Mouse (Mus musculus) right cerebral cortex, adult 2 months (tissue): ENCODE data around the gene Ankrd44.

Source experiments
- DNase-seq, 2 experiments: peaks; one replicate each; pipeline ENCODE4 v3.0.0; 2021 to 2022; ENCODE audit warnings: low spot score in 2 of 2

Gene Ankrd44

DNA sequence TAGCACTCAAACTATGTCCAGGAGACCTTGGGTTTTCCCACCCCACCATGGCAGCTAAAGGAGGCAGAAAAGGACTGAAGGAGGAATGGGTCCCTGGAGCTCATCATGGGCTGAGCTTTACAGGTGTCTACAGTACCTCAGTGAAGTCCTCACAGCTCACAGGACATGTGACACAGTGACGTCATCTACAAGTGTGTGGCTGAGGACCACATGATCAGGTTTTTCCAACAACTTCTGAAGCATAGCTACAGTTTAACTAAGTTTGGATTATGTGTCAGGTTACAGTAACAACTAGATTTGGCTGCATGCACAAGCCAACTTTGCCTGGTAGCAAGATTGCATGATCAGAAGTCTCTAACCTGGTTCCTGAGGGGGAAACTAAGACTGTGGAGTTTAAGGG is 78.9 kb downstream of the Ankrd44 start:
- no peak for DNase-seq

DNA sequence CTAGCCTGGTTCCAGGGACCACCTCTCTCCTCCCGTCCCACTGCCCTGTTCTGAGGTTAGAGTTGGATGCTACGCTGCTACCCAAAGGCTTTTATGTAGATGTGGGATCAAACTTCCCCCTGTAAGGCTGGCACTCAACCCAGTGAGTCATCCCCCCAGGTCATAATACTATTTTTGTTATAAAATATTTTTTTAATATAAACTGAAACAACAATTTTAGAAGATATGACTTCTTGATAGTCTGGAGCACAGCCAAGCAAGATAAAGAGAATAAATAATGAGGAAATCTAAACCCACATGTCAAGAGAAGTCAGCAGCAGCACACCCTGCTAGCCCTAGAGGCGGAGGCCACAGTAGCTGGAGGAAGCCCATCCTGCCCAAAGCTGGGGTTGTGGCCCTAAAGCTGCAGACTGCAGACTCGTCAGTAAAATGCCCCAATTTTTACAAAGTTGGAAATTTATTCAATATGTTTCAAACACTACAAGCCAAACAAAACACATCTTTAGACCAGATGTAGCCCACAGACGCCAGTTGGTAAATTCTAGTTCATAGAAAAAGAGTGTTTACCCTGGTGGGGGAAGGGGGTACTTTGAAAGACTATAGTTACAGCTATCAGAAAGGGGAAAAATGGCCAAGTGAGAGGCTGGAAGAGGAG is 79.7 kb downstream of the Ankrd44 start:
- no peak for DNase-seq

DNA sequence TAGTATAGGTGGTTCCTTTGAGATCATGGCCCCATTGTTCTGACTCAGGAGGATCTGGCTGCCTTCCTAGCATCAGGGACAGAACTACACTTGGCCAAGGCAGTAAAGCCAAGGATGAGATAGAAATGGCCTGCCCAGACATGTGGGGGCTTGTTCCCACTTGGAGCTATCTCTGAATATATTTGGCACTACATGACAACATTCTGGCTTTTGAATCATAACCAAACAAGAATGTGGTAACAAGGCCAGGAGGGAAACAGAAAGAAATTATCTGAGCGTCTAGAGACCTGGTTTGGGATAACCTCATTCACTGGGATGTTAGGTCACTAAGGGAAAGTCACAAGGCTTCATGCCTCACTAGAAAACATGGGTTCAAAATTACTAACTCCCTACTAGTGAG is 81.8 kb downstream of the Ankrd44 start:
- no peak for DNase-seq

DNA sequence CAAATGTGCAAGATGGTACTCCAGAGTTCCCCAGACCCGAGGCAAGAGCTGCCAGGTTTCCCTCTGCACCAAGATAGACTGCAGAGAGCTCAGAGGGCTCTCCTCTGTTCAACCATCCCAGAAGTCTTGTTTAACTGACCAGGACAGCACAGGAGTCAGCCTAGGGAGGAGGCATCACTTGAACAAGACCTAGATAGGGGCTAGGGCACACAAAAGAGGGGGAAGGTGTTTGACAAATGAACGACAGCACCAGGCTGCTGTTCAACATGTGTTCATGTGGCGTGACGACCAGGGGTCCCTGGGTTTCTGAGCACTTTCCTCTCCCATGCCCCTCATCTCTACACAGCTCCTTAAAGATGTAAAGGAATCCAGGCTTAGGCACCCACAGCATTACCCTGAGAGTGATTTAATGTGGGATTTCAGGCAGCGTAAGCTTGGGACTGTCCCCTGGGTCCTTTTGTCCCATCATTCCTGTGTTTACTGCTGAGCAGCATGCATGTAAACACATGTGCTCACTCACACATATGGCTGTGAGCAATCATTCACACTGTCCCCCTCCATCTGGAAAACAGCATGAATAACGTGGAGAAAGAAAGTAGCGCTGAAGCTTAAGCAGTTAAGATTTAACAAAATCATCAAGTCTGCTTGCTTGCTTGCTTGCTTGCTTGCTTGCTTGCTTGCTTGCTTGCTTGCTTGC is 83.3 kb downstream of the Ankrd44 start:
- DNase-seq: no peak

DNA sequence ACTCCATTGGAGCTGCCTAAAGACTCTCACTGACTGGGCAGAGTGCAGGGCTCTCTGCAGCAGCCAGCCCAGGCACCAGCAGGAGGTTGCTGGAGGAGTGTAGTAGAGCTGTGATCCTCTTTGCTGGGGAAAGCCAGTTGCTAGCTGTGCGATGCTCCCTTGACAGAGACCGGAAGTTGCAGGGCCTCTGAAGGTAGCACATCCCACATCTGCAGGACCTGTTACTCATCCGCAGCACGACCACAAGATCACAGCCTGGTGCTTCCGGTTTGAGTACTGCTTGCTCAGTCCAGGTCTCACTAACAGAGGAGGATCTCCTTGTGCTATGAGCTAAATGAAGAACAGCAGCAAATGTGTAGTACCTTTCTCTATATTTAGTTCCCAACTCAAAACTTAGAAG is 84.4 kb downstream of the Ankrd44 start:
- no peak for DNase-seq

DNA sequence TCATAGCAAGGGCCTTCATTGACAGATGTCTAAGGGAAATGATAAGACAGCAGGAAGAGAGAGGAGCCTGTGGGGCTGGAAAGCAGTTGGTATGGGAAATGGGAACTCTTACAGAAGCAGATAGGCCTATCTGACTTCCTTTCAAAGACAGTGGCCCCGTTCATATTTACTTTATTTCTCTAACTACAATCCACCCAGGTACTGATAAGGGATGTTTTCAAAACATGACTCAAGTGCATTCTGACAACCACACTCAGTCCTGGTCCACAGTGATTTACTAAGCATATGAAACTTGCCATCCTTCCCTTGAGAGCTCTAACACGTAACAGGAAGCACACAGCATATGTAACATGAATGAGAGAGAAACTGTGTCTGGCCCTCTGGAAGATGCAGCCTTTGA is 86.1 kb downstream of the Ankrd44 start:
- no peak for DNase-seq

DNA sequence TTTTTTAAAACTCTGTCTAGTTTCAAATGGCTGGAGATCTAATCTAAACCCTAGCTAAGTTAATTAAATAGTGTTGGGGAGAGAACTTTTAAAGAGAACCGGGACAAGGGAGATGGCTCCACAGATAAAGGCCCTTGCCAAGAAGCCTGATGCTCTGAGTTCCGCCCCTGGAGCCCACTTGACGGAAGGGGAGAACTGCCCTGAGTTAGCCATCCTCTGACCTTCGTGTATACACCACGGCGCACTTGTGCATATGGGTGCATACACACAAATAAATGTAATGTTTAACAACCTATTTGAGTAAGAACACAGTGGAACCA is 87.7 kb downstream of the Ankrd44 start:
- no peak for DNase-seq

DNA sequence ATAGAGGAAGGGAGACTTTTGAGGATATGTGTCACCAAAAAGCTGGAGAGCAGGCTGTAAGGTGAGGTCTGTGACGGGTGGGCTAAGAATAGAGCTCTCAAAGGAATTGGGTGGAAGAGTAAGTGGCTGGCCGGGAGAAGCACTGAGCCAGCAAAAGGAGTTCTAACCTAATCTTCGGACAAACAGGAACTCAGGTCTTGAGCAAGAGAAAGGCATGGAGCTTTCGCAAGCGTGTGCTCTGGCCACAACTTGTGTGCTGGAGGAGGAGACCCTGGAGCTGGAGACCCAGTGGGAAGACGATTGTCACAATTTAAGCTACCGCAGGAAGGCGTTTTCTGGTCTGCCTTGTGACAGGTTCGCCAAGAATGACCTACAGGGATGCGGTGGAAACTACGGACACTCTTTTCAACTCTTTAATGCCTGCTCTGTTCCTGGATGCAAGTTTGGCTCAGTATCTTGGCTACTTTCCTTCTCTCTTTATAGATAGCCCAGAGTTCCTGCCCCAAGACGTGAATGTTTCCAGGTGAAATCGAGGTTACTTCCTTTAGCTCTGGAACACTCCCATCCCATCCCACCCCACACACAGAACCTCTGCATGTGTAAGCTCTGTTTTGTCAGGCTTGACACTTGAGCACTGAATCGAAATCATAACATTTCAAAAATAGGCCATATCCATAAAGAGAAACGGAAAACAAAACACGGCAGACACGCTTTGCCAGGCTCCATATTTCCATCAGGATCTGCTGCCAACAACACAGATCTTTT is 88.3 kb downstream of the Ankrd44 start:
- DNase-seq: no peak

DNA sequence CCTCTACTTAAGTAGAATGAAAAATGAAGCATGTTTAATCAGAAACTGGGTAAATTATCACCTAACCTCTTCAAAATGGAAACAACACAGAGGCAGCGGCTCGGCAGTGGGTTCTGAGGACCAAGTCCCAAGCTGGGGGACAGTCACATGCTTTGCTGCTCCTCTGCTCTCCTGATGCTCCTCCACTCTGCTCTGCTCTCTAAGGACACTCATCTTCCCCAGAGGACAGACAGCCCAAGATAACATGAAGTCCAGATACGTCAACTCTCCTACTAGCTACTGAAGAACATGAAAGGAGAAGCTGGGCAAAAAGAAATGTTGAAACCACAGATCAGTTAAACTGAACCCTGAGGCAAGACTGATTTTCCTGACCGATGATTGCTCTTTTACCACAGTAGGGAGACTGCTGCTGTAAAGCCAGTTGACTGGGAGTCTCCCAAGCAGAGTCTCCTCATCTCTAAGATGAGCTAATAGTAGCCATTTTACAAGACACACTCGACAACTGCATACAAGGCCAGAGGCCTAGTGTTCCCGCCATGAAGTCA is 90.5 kb downstream of the Ankrd44 start:
- DNase-seq: no peak

DNA sequence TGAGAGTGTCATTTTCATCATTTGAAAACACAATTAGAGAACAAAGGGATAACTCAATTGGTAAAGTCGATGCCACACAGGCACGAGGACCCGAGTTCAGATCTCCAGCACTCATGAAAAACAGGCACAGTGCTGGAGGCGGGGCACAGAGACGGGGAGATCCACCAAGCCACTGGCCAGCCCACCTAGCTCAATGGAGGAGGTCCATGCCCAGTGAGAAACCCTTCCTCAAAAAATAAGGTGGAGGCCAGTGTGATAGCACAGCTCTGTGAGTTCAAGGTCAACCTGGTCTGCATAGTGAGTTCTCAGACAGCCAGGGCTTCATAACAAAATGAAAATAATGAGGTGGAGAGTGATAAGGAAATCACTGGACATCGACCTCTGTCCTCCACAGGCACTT is 93.0 kb downstream of the Ankrd44 start:
- DNase-seq: no peak

DNA sequence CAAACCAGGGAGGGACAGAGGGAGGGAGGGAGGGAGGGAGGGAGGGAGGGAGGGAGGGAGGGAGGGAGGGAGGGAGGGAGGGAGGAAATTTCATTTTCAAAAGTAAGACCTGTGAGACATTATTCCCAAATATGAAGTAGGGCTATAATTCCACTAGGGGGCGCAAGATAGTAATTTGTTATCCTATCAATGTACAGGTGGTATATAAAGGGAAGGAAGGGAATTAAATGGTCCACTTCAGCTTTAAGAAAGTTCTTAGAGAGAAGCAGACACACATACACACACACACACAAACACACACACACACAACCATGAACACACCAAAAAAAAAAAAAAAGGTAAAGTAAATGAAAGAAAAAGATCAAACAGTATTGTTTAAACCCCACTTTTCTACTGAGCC is 93.4 kb downstream of the Ankrd44 start:
- peak in 1 of 2 experiments; percentile 39 for DNase-seq

DNA sequence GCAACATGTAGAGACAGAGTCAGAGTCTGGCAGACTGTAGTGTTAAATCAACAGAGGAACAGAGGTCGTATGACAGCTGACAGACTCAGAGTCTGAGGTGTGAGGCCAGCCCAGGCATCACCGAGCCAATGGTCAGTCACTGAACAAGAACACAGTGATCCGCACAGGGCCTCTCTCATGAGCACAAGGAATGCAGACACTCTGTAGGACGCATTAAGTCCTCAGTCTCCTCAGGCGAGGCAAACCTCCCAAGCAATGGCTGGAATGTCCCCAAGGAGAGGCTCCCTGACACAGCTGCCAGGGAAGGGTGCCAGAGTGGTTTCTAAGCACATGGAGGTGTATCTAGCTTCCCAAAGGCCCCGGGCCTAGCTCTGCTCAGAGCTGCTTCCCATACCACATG is 96.0 kb downstream of the Ankrd44 start:
- DNase-seq: no peak

DNA sequence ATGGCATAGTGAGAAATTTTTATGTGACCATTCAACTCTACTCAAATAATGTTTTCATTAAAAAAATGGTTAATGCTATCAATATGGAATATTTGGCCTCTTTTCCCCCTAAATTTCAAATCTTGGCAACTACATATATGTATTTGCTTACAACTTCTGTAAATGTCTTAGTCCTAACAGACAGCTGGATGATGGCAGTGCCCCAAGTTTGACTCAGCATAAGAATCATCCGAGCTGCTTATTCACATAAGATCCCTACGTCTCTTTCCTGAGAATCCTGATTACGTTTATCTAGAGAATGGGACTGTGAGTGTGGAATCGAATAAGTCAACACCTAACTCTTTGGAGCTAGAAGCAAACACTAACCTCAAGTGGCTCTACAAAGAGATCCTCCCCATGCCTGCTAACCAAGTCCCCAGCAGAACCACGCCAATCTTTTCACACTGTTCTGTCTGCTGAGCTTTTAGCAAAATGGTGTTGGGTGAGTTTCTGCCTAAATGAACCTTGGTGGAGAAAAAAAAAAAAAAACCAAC is 96.4 kb downstream of the Ankrd44 start:
- no peak for DNase-seq

DNA sequence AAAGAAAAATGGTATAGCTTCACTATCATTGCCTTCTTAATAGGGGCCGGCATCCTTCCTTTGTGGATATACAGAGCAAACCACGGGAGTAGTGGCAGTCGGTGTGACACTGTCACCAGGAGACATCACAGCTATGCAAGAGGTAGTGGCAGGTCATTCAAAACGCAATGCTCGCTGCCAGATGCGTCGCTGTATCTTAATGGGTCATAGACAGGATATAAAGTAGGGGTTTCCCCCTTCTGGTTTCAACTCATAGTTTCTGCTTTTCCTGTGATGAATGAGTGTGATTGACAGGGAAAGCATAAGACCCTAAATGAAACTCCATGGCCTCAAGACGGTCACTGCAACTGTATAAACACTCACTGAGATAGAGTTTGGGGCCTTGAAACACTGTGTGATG is 98.4 kb downstream of the Ankrd44 start:
- no peak for DNase-seq

DNA sequence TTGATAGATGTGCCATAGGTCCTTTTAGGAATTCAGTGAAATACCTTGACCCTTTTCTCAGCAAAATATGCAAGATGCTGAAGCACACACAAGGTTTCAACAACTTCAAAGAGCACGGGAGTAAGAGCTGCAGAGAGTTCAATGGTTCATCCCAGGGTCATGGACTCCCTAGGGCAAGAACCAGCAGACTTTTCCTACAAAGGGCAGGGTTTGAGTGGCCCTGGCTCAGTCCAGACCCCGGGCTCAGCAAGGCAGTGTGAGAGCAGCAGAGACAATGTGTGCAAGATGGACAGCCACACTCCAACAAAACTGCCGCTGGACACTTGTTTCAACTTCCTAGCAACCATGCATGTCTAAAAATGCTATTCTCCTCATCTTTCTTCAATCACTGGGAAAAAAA is 98.8 kb downstream of the Ankrd44 start:
- no peak for DNase-seq

DNA sequence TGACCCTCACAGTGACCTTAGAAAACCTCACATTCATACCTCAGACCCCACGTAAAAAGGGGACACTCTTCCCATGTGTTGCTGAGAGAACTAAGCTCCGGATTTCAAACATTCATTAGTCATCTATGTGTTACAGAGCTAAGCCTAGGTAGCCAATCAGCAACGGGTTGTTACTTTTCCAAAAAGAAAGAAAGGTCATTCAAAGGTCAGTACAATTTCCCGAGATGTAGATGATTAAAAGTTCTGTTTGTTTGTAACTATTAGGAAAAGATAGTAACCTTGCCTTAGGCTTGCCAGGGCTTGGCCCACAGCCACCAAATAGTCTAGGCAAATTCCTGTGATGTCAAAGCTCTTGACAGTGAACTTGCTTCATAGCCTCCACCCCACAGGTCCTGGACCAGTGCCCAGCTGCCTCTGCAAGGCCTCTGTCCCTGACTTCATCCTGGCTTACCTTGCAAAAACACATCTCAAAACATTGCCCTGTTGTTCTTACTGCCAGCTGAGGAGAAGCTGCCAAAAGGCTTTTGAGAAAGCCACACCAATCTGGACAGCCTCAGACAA is 99.7 kb downstream of the Ankrd44 start:
- DNase-seq: no peak

DNA sequence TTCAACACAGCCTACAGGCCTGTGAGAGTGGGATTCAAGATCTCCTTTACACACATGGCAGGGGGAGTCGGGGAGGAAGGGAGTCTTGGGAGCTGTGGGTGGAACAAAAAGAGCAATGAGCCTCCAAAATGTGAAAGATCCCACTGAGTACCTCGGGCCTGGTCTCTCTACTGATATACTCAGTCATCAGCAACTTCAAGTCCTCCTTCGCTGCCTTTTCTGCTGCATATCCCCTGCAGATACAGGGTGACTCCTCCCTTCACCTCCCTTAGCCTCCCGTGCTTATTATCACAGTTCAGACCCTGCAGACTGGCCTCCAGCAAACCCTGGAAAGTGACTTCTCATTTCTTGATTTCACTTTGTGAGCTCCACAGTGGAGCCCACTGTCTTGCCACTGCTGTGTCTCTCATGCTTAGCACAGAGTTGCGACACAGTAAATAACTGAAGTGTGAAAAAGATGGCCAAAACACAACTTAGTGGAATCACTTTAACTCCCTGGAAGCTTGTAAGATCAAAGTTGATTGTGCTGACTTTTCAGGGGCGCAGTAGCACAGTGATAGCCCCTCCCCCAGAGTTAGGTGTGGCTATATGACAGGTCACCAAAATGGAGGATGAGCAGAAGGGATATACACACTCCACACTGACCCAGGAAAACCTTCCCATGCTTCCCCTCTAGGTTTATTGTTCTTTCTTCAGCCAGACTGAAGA is 100.3 kb downstream of the Ankrd44 start:
- no peak for DNase-seq

DNA sequence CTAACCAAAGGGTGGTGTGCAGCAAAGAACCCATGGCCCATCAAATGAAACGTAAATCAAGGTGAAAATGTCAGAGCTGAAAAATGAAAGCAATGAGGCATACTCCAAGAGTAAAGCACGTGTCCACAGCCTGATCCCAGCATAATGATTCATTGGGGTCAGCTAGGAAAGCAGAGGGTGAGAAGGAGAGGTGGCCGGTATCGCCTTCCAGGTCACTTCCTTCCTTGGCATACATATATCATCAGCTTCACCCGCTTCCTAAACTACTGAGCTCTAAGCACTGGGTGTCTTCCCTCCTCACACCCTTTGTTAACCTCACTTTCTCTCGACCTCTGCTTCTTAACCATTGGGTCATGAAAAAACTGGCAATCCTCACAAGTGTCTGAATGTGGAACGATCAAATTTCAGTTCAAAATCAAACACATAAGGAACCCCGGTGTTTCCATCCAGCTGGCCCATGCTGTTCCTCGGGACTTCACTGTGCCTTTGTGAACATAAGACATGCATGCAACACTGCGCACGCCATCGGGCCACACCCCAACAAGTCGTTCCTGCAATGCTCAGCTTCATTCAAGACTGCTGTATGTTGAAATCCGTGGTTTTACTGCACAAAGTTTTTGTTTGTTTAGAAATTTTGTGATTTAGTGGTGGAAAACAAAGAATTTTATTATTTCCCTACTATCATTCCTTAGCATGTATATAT is 101.9 kb downstream of the Ankrd44 start:
- no peak for DNase-seq

DNA sequence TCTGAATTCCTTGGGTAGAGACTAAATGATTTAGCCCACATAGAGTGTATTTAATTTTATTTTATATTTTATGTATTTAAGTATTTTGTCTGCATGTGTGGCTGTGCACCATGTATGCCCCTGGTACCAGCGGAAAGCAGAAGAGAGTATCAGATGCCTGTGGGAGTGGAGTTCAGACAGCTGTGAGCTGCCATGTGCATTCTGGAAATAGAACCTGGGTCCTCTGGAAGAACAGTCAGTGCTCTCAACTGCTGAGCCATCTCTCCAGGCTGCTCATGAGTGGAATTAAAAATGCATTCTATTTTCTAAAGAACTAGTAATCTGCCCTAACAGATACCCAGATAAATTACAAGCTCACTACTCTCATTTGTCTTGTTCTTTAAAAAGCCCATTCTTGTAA is 104.4 kb downstream of the Ankrd44 start:
- DNase-seq: peak in 1 of 2 experiments; percentile 10

DNA sequence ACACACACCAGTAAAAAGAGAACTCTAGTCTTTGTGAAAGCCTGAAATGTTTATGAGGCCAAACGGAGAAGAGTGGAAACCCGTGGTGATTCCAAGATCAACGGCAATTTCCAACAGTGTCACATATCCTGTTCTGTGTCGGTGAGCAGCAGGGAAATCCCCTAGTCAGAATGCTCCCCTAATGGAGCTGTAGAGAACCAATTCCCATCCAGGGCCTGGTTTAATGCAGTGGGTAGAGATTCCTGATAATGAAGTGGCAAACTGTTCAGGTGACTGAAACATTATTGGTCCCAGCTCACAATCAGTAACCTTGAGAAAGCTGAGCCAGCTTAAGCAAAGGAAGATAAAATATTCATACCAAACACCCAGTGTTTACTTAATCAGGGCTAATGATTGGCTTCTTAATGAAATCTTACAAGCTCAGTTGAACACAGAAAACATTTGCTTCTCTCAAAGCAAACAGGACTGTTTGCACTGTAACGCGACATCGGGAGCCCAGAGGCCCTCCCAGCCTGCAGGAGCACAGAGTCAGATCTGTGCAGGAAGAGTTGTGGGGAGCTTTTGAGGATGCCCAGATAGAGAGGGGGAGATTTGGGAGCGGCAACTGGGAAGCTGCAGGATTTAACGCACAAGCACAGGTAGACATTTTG is 110.9 kb downstream of the Ankrd44 start:
- no peak for DNase-seq
